Mouse (Mus musculus) ovary, adult 18-20 months (tissue): ENCODE results near the gene Cryaa.

Experiments used
- DNase-seq: peaks from one replicate; pipeline ENCODE4 v3.0.0; 2022; ENCODE audit warnings: low spot score, mixed read lengths

Cryaa gene

DNA sequence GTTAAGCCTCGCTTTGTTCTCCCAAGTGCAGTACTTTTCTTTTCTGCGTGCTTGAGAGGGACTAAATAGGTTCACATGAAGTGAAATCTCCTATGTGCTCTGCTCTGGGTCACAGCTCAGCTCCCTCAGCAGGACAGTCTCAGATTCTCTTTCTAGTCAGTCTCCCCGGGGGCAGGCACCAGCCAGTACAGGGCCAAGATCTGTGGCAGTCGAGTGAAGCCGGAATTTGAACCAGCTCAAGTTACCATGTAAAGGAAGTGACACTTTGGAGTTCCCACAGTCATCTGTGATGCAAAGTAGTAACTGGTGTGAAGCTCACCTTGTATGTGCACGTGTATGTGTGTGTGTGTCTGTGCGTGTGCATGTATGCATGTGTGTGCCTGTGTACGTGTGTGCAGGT lies 32.8 kb downstream of the Cryaa start:
- DNase-seq, result no peak

DNA sequence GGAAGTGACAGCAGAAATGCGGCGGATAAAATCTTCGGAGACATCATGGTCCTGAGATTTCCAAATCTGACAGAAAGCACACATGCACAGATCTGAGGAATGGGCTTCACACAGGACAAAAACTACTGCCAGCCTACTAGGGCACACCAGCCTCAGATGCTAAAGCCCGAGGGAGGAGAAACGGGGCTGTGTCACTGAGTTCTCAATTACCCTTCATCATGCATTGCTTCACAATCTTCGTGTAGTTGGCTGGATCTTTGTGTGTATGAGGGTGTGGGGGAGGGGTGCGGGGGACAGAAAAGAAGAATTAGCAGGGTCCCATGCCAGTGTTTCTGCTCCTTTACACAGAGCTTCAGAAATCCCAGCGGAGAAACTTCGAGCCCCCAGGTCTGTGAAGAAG lies 36.1 kb downstream of the Cryaa start:
- DNase-seq, result no peak

DNA sequence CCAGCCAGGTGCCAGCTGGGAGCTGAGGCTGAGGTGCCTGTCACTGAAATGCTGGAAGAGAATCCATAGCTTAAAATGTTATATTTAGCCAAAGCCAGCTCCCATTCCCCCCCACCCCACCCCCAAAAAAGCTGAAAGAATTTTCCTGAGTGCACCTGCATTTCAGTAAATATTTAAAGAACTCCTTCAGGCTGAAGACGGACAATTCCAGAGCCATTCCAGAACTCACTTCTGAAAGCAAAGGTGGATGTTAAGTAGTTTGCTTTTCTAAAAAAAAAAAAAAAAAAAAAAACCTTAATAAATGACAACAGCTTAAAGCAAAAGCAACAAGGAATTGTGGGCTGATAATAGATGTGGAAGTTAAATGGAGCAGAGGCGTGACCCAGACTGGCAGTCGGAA lies 36.5 kb downstream of the Cryaa start:
- DNase-seq, result no peak

DNA sequence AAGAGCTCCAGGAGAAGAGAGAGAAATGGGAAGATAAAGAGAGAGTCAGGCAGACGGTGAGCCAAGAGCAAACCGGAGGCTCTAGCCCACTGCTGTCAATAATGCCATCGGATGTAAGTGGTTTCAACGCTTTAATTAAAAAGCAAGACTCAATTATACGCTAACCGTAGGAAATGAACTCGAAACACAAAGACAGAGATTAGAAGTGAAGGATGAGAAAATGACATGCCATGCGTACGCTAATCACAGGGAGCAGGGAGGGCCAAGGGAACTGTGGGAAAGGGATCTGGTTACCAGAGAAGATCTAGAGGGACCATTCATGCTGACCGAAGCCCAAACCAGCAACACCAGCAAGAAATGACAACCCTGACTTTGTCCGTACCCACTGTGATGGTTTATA lies 37.4 kb downstream of the Cryaa start:
- DNase-seq, result no peak

DNA sequence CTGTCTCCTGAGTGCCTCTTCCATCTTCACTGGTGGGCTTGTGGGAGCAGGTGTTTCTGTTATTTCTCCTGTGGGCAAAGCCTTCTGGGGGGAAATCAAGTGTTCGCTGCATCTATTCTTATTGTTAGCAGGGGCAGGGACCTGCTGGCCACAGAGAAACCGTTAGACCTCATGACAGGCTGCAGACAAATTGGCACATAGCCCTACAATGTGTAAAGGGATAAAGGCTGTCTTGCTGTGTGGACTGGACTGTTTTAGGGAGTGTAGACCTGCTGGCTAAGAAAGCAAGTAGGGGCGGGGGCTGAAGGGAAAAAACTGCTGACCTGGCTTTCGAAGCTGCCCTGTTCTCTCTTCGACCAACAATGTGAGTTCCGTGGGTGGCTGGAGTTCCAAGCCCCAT lies 44.0 kb downstream of the Cryaa start:
- no peak for DNase-seq

DNA sequence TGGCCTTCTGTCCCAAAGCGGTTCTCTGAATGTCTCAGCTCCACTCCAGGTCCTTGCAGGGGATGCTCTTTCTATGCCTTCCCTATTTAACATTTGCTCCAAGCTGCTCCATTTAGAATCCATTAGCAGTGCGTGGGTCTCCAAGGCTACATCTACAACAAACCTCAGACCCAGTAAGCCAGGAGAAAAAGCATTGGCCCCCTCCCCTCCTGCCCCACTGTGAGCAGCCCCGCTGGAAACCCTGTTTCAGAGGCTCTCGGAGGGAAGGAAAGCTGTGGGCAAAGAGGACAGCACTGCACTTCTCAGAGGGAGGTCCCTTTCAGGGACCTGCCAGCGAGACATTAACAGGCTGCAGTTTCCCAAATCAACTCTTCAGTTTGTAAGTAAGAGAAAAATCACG lies 47.8 kb downstream of the Cryaa start:
- no peak for DNase-seq

DNA sequence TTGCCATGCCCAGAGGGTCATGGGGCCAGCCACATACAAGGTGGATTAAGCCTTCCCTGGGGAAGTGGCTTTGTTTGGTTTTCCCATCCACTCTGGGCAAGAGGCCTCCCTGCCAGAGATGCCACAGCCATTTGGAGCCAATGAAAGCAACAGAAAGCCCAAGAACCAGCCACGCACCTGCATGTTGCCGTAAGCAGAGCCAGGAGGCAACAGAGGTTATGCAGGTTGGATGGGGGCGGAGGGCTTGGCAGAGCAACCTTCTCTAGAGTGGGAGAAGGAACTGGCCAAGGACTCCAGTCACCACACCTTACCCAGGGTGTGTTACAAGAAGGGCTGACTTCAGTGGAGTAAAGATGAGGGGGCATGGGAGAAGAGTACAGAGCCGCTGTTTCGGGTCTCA lies 48.6 kb downstream of the Cryaa start:
- no peak for DNase-seq

DNA sequence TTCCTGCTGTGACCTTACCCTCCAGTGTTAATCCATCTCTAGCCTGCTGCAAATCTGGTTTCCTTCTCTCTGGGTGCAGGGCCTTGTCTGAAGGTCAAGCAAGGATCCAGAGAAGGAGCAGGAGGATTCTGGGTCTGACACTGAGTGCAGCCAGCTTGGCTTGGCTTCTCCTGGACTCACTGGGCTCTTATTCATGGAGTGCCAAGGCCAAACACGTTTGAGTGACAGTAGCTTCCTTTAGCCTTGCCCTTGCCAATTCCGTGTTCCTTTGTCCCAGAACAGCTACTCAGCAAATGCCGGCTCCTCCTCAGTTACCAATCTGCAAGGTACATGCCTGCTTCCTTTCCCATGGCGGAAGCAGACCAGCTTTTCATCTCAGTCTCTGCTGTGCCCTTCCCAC lies 49.6 kb downstream of the Cryaa start:
- DNase-seq, result peak; percentile 58

DNA sequence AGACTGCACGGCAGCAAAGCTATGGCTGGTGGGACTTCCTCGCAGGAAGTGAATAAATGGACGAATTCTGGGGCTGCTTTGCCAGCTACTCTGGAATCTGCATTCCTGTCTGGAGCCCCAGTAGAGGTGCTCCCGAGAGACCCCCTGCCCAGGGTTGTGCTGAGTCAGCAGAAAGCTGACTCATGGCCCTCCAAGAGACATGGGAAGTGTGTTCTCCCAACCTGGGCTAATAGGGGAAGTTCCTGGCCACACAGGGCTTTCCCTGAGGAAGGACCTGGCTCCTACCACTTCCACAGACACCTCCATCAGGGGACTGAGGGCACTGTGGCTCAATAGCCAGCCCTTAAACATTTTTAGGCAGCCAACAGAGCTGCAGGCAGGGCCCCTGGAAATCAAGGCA lies 50.4 kb downstream of the Cryaa start:
- no peak for DNase-seq

DNA sequence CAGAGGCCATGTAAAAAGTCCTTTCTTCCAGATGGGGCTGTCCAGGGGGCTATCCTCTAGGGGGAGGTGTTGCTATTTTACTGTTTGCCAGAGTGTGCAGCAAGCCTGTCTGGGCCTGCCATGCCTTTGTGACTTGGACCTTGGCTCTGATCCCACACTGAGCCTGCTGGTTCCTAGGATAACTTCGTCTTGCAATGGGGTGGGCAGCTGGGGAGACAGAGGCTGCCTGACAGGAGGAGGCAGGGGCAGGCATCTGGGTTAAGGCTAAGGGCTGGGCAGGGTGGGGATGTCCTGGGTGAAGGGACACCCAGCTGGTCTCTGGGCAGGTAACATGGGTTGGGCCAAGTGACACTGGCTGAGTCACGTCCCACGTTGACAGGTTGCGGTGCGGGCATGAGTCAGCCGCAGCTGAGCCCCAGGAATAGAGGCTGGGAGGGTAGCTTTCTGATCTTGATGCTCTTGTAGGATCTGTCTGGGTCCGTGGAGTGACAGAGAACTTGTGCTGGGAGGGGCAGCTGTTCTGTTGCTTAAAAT lies 51.4 kb downstream of the Cryaa start:
- DNase-seq, result no peak

DNA sequence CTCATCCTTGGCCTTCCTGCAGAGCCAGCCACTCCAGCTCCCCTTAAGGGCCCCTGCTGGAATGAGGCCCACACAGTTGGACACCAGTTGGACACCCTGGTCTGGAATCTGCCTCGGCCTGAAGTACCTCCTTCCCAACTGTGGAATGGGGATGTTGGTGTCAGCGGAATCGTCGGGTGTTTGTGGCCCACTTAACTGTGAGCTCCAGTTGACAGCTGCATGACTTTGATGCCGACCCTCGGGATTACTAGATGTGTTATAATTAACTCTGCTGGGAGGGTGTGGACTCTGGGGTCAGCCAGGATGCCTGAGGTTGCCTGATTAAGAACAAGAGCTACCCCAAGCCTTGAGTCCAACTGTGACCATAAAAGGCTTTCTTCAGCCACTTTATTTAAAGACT lies 53.4 kb downstream of the Cryaa start:
- DNase-seq, result no peak
